Mouse (Mus musculus) MEL (cell line): ENCODE results near the gene Nptx1. TPM values are rescaled to one million over a fixed set of nuclear protein-coding genes. Genes with fewer than 3 reads are reported as not detected.

Experiments used
- DNase-seq: peaks from one replicate; pipeline ENCODE4 v3.0.0; 2011; ENCODE audit warnings: low read depth, low spot score
- H3K27ac ChIP-seq: 2 replicates; pipeline ENCODE4 v1.5.1; 2012; ENCODE audit warnings: low read depth, mild to moderate bottlenecking, control low read depth, low read length, moderate library complexity; ENCODE audit not compliant: control insufficient read depth
- H3K27me3 ChIP-seq, 2 experiments: fragments of 150-350 bp in 1 of 2; sonication (generic) in 1 of 2; 2 replicates each; pipeline ENCODE4 v1.6.1; 2012; ENCODE audit warnings: low read length in 2 of 2, mild to moderate bottlenecking in 2 of 2, improper control_type of control experiment in 1 of 2, moderate library complexity in 1 of 2; ENCODE audit not compliant: insufficient read depth in 2 of 2, control insufficient read depth in 1 of 2
- H3K36me3 ChIP-seq, 2 experiments: 2 replicates each; pipeline ENCODE4 v1.6.1; 2012 to 2014; ENCODE audit warnings: low read length in 2 of 2, improper control_type of control experiment in 1 of 2, inconsistent platforms in 1 of 2, mild to moderate bottlenecking in 1 of 2; ENCODE audit not compliant: insufficient read depth in 2 of 2, control insufficient read depth in 1 of 2
- H3K4me1 ChIP-seq, 2 experiments: fragments of 150-350 bp in 1 of 2; sonication (generic) in 1 of 2; 2 replicates each; pipeline ENCODE4 v1.6.1; 2012; ENCODE audit warnings: low read length in 2 of 2, improper control_type of control experiment in 1 of 2, mild to moderate bottlenecking in 1 of 2; ENCODE audit not compliant: insufficient read depth in 2 of 2, control insufficient read depth in 1 of 2
- H3K4me3 ChIP-seq, 2 experiments: fragments of 150-350 bp in 1 of 2; sonication (generic) in 1 of 2; 2 replicates each; pipeline ENCODE4 v1.5.1; 2012; ENCODE audit warnings: low read depth in 2 of 2, low read length in 2 of 2, mild to moderate bottlenecking in 2 of 2, moderate library complexity in 2 of 2, control low read depth in 1 of 2, improper control_type of control experiment in 1 of 2; ENCODE audit not compliant: control insufficient read depth in 1 of 2, insufficient read depth in 1 of 2
- H3K79me2 ChIP-seq: 2 replicates; pipeline ENCODE4 v1.6.1; 2012; ENCODE audit warnings: mild to moderate bottlenecking, low read length, moderate library complexity; ENCODE audit not compliant: control insufficient read depth, poor library complexity, insufficient read depth
- H3K9ac ChIP-seq: 2 replicates; pipeline ENCODE4 v1.6.1; 2012; ENCODE audit warnings: low read depth, mild to moderate bottlenecking, control low read depth, low read length, moderate library complexity; ENCODE audit not compliant: control insufficient read depth, poor library complexity, severe bottlenecking
- H3K9me3 ChIP-seq: fragments of 150-350 bp; sonication (generic); replicated peaks from 2 replicates; pipeline ENCODE4 v1.6.1; 2012; ENCODE audit warnings: mild to moderate bottlenecking, low read length, improper control_type of control experiment, moderate library complexity; ENCODE audit not compliant: insufficient read depth
- BHLHE40 ChIP-seq: IDR thresholded peaks from 2 replicates; pipeline ENCODE4 v1.6.1; 2012; ENCODE audit warnings: low read depth, mild to moderate bottlenecking, inconsistent platforms, low read length, improper control_type of control experiment, borderline replicate concordance
- CTCF ChIP-seq, 3 experiments: IDR thresholded peaks in 2 of 3; conservative IDR thresholded peaks in 1 of 3; 2 replicates each; pipeline ENCODE4 v1.5.1; 2011 to 2012; ENCODE audit warnings: low read length in 3 of 3, low read depth in 2 of 3, mild to moderate bottlenecking in 2 of 3, improper control_type of control experiment in 1 of 3, inconsistent platforms in 1 of 3, mixed read lengths in 1 of 3, moderate library complexity in 1 of 3; ENCODE audit not compliant: control insufficient read depth in 1 of 3, insufficient read depth in 1 of 3, poor library complexity in 1 of 3, severe bottlenecking in 1 of 3
- ETS1 ChIP-seq: IDR thresholded peaks from 2 replicates; pipeline ENCODE4 v1.6.1; 2012; ENCODE audit warnings: low read depth, mild to moderate bottlenecking, inconsistent platforms, low read length, improper control_type of control experiment, moderate library complexity
- JUND ChIP-seq: IDR thresholded peaks from 2 replicates; pipeline ENCODE4 v1.6.1; 2011; ENCODE audit warnings: low read depth, mild to moderate bottlenecking, improper control_type of control experiment, low read length
- MAFK ChIP-seq: IDR thresholded peaks from 2 replicates; pipeline ENCODE4 v1.6.1; 2011; ENCODE audit warnings: low read depth, mild to moderate bottlenecking, low read length, improper control_type of control experiment, borderline replicate concordance
- MAX ChIP-seq: IDR thresholded peaks from 2 replicates; pipeline ENCODE4 v1.6.1; 2011; ENCODE audit warnings: low read length, improper control_type of control experiment
- MEF2A ChIP-seq: IDR thresholded peaks from 2 replicates; pipeline ENCODE4 v1.6.1; 2014; ENCODE audit warnings: low read depth, mild to moderate bottlenecking, inconsistent platforms, low read length, improper control_type of control experiment; ENCODE audit not compliant: poor library complexity, insufficient replicate concordance, severe bottlenecking; ENCODE audit errors: extremely low read depth
- MYB ChIP-seq: IDR thresholded peaks from 2 replicates; pipeline ENCODE4 v1.6.1; 2011; ENCODE audit warnings: mild to moderate bottlenecking, low read depth, low read length, improper control_type of control experiment
- POLR2A ChIP-seq, 2 experiments: IDR thresholded peaks; 2 replicates each; pipeline ENCODE4 v1.6.1; 2011 to 2012; ENCODE audit warnings: low read length in 2 of 2, mild to moderate bottlenecking in 2 of 2, control low read depth in 1 of 2, improper control_type of control experiment in 1 of 2, low read depth in 1 of 2, moderate library complexity in 1 of 2; ENCODE audit not compliant: control insufficient read depth in 1 of 2, insufficient read depth in 1 of 2, poor library complexity in 1 of 2
- POLR2AphosphoS5 ChIP-seq: IDR thresholded peaks from 2 replicates; pipeline ENCODE4 v1.6.1; 2012; ENCODE audit warnings: low read depth, borderline replicate concordance, mild to moderate bottlenecking, inconsistent platforms, low read length, moderate library complexity, mixed read lengths
- RAD21 ChIP-seq: IDR thresholded peaks from 2 replicates; pipeline ENCODE4 v1.6.1; 2011; ENCODE audit warnings: mild to moderate bottlenecking, low read depth, low read length, improper control_type of control experiment
- RCOR1 ChIP-seq: IDR thresholded peaks from 2 replicates; pipeline ENCODE4 v1.6.1; 2012; ENCODE audit warnings: low read depth, mild to moderate bottlenecking, inconsistent platforms, low read length, improper control_type of control experiment
- SMC3 ChIP-seq: IDR thresholded peaks from 2 replicates; pipeline ENCODE4 v1.6.1; 2011; ENCODE audit warnings: low read depth, low read length, improper control_type of control experiment
- TBP ChIP-seq: IDR thresholded peaks from 2 replicates; pipeline ENCODE4 v1.8.0; 2011; ENCODE audit warnings: low read depth, low read length, improper control_type of control experiment
- USF2 ChIP-seq, 2 experiments: IDR thresholded peaks; 2 replicates each; pipeline ENCODE4 v1.6.1; 2011 to 2012; ENCODE audit warnings: improper control_type of control experiment in 2 of 2, low read length in 2 of 2, borderline replicate concordance in 1 of 2, inconsistent platforms in 1 of 2, low read depth in 1 of 2, mild to moderate bottlenecking in 1 of 2; ENCODE audit not compliant: insufficient read depth in 1 of 2
- ZC3H11A ChIP-seq: IDR thresholded peaks from 2 replicates; pipeline ENCODE4 v1.6.1; 2012; ENCODE audit warnings: low read depth, mild to moderate bottlenecking, inconsistent platforms, low read length, improper control_type of control experiment
- polyA plus RNA-seq, 2 experiments: library from polyadenylated mRNA; stranded (reverse) in 1 of 2; unstranded in 1 of 2; fragments of >175 nt in 1 of 2; fragments of >200 nt in 1 of 2; gene quantifications; 2 replicates each; pipeline versions ENCODE4 v1.2.1 to v1.2.4; 2012; ENCODE audit warnings: low replicate concordance in 2 of 2, low read depth in 1 of 2; ENCODE audit not compliant: insufficient read length in 2 of 2, insufficient read depth in 1 of 2, missing spikeins in 1 of 2
- total RNA-seq: library from RNA; depleted of rRNA; stranded (reverse); fragments of 300-350 nt; gene quantifications from 2 replicates; pipeline ENCODE4 v1.2.3, GENCODE M21; 2012

Gene Nptx1
- total and polyA plus RNA-seq, 3 experiments = not detected

DNA sequence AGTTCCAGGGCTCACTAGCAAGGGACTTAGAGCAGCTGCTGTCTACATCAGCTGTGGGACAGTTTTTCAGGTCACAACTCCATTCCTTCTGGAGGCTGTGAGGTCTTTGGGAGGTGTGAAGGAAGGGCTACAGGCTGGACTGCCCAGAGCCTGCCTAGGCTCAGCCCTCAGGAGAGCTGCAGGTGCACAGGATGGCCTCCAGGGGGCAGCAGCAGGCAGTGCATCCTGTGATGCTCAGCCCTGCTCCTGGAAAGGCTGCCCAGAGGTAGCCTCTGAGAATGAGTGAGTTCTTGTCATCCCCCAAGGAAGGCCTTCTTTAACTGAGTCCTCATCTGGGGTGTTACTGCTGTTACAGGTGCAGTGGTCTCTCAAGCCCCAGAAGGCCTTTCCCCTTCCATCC, 43.9 kb downstream of the Nptx1 start:
- Histone ChIP-seq H3K79me2 (no peaks in the 10 kb centered on the region), H3K4me3 (no peak overlapping the region), H3K36me3 (no peaks in the 10 kb centered on the region), H3K9ac (no peak overlapping the region), H3K27me3 (no peaks in the 10 kb centered on the region), H3K9me3 (no peaks in the 10 kb centered on the region), H3K4me1 (no peaks in the 10 kb centered on the region), H3K27ac (no peak overlapping the region)
- TF ChIP-seq SMC3 = peak; percentile 97
- TF ChIP-seq CTCF (IDR thresholded peaks at IDR 0.05 in 2 of 3, conservative IDR thresholded peaks at IDR 0.05 in 1 of 3; ENCODE audit: control insufficient read depth in 1 of 3, insufficient read depth in 1 of 3, low read depth in 2 of 3, low read length in 3 of 3, poor library complexity in 1 of 3, severe bottlenecking in 1 of 3) = peak; percentile 96 to 99 (median 98)
- TF ChIP-seq MAX = no peak
- peak; percentile 96 for TF ChIP-seq RAD21
- TF ChIP-seq ZC3H11A = peak; percentile 94
- TF ChIP-seq BHLHE40 = 0 out of 2 replicates have a peak, but pooled peaks have one; percentile 2
- no peak for TF ChIP-seq ETS1
- DNase-seq = peak; percentile 70

DNA sequence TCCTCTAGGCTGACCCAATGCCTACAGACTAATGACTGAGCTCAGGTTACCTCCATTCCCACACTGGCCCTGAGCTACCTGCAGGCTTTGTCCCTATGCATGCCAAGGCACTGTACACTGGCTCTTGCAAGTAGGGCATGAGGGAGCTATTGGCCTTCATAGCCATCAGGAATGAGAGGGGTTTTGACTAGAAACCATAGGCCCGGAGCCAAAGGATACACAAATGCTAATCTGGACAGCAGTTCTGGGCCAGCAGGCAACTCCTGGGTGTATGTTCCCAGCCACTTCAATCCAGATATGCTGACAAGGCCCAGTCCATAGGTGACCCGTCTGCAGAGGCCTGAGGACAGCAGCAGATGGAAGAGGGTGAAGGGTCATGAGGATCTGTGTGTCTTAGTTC, 47.5 kb downstream of the Nptx1 start:
- Histone ChIP-seq H3K79me2 (no peaks in the 10 kb centered on the region; the same call in 1 of the 2 replicates), H3K4me3 (no peak overlapping the region), H3K27me3 (no peaks in the 10 kb centered on the region), H3K9me3 (no peaks in the 10 kb centered on the region), H3K9ac (no peak overlapping the region), H3K27ac (no peak overlapping the region), H3K4me1 (no peaks in the 10 kb centered on the region), H3K36me3 (no peaks in the 10 kb centered on the region)
- TF ChIP-seq TBP = no peak
- no peak for TF ChIP-seq MYB
- TF ChIP-seq JUND = no peak
- TF ChIP-seq BHLHE40 = no peak
- TF ChIP-seq ZC3H11A = no peak
- no peak for TF ChIP-seq MAFK
- TF ChIP-seq RCOR1 = no peak
- no peak for TF ChIP-seq POLR2AphosphoS5
- no peak for TF ChIP-seq MEF2A
- TF ChIP-seq POLR2A (IDR thresholded peaks at IDR 0.05; ENCODE audit: control insufficient read depth in 1 of 2, insufficient read depth in 1 of 2, low read depth in 1 of 2, low read length in 2 of 2, poor library complexity in 1 of 2) = no peak
- no peak for TF ChIP-seq USF2 (IDR thresholded peaks at IDR 0.05; ENCODE audit: borderline replicate concordance in 1 of 2, insufficient read depth in 1 of 2, low read depth in 1 of 2, low read length in 2 of 2)
- DNase-seq = no peak
